Mouse (Mus musculus) ovary, postnatal 36 days (tissue): ENCODE measurements around the gene Gbp8.
"Not testable (repeated sequence)": the region's sequence is repeated elsewhere in the genome, so short reads cannot be mapped to it uniquely, and the experiment has no call there.

Experiments
- DNase-seq: peaks from one replicate; pipeline ENCODE4 v3.0.0; 2022; ENCODE audit warnings: low spot score, mixed read lengths

Gene Gbp8

DNA sequence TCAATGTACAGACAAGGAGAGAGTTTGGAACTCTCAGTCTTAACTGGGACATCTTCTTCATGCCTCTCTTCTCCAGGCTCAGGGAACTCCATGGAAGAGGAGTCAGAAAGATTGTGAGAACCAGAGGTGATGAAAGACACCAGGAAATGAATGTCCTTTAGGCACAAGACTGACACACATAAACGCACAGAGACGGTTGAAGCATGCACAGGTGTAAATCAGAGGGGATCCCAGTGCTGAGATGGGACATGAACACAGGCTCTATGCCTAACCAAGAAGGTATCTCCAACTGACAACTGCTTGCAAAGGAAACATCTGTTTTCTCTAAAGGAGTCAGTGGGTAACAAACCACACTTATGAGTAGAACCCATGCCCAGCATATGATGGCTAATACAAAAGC, 79.1 kb downstream of the Gbp8 start:
- DNase-seq = no peak

DNA sequence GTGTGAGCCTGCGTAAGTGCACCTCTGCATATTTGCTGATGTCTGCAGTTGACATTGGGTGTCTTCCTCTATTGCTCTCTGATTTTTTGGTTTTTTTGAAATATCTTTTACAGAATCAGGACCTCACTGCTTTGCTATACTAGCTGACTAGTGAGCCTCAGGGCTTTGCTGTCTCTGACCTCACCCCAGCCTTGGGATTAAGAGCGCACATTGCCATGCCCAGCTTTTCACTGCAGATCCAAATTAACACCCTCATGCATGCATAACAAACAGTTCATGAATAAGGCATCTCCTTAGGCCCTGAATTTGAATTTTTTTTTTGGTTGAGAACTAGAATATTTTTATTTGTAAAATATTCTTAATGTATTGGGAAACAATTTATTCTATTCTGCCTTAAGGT, 84.1 kb downstream of the Gbp8 start:
- DNase-seq = no peak

DNA sequence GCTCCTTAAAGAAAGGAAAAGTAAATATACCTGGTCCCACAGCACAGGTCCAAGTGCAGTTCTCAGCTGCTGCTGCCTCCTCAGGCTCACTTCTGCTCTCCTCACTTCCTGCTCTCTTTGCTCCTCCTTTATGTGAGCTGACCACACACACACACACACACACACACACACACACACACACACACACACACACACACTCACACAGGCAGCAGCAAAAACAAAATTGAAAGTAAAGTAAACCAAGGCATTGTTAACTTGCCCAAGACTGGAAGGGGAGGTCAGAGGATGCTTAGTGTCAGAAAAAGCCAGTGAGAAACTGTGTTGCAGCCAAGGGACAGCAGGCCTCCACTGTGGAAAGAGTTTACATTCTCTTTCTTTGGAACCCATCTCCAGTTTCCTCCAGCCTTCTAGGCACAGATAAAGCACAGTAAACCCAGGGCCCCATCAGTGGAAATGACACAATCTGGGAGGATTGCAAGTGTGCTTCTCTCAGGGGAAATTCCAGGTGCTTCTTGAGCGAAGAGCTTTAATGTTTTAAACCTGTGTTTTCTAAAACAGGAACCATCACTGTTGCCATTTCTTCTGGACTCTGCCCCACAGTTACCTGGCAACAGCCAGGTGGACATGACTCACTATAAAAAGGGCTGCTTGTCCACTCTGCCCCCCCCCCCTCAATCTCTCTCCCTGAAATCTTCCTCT, 85.7 kb downstream of the Gbp8 start:
- not testable (repeated sequence) for DNase-seq

DNA sequence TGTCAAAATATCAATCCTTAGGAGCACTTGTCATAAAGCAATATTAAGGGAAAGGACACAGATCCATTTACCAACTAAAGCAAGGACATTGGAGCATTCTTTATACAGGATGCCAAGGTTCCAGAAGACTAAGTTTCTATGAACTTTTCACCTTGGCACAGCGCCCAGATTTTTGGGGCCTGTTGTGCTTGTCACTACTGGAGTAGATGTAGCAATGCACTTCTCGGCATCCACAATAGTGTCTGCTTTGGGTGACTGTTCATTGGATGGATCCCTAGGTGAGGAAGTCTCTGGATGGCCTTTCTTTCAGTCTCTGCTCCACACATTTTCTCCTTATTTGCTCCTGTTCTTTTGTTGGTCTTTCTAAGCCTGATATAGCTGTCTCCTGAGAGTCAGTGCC, 107.0 kb downstream of the Gbp8 start:
- DNase-seq = no peak

DNA sequence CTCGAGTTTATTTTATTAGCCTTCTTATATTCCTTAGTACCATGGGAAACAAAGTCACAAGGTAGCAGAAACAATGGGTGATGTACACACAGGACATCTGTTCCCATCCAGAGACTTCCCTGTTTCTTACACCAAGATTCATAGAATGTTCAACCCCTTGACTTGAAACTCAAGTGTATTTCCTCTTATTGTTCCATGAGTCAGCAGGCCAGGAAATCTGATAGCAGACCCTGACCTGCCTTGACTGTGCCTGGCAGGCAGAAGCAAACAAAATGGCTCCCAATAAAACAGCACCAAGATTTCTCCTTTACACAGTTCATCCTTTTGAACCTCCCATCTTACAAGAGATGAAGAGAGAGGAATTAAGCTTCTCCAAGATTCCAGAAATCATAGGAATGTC, 126.8 kb downstream of the Gbp8 start:
- DNase-seq = no peak

DNA sequence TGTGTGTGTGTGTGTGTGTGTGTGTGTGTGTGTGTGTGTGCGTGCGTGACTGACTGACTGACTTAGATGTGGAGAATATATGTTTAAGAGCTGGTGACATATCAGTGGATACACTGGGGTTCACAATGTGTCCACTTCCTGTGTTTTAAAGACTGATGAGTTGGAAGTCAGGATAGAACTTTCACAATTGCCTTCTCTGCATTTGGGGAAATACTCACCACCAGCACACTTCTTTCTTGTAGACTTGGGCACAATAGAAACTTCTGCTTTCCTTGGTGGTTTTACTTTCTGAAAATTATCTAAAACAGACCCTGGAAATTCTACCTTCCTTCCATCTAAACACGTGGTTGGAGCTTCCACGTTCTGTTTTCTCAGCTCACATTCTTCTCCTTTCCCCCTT, 127.8 kb downstream of the Gbp8 start:
- DNase-seq = no peak

DNA sequence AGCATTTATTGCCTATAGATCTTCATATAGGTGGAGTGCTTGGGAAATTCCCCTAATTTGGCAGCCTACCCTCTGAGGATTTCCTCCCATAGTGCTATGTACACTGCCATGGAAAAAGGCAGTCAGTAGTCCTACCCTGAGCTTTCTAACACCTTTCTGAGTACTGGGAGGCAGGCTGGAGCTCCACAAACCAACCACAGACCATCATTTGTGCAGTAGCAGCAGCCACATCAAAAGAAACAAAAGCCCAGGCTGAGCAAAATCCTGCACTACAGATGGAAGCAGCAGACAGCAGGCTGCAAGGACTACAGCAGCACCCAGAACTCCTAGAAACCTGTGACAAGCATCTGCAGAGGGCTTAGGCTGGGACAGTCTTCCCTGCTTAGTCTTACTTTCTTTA, 129.0 kb downstream of the Gbp8 start:
- no peak for DNase-seq

DNA sequence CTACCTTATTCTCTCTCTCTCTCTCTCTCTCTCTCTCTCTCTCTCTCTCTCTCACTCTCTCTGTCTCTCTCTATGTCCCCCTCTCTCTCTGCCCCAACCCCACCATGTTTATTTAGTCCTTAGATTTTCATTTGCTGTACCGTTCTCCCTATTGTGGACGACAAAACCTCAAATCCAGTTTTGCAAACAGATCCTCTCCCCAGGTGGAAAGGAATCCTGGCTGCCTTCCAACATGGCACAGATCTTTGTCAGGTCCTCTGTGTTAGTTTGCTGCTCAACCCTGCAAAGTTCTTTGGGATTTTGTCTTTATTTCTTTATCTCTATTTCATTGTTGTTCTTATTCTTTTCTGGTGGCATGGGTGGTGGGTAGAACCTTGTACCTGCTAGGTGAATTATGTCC, 149.9 kb downstream of the Gbp8 start:
- DNase-seq = no peak

DNA sequence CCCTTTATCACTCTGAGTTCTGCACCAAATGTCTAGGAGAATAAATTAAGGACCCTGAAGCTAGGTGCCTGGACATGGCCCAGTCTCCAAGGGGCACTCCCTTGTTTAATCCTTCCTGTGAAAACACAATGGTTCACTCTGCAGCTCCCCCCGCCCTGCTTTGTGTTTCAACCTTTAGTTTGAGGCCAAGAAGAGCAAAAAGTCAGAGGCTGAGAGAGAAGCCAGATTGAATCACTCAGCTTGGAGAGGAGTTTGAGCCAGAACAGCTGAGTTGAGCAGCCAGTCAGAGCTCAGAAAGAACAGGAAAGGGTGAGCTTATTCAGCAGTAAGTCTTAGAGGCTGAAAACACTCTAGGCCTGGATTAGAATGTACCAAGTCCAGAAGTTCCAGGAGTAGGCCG, 151.3 kb downstream of the Gbp8 start:
- no peak for DNase-seq

DNA sequence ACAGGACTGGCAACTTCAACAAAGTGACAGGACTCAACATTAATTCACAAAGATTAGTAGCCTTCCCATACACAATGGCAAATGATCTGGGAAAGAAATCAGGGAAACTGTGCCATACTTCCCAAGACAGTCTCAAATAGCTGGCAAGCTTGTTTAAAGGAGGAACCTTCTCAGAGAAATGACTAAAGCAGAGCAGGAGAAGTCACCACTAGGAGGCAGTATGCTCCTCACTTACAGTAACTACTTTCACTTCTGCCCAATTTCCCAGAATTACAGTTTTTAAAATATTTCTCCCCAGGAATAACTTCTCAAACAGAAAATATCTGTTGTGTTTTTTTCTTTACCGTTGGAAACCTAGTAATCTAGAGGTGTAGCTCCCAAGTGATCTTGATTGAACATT, 152.6 kb downstream of the Gbp8 start:
- no peak for DNase-seq

DNA sequence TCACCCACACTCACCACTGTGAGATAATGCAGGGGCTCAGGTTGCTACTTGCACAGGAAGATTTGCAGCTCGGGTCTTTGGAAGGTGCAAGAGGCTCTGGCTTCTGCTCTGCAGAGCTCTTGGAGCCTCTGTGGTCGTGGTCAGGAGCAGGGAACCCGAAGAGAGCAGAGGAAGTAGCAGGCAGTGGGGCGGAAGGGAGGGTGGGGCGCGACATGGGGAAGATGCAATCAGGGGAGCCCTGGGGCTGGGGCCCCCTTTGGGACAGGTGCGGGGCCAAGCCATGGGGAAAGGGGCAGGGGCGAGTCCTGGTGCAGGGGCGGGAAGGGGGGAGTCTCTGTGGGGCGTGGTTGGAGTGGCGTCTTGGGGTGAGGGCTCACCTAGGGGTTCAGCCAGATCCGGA, 156.8 kb downstream of the Gbp8 start, which contains the start of gene Abcg3:
TSS of gene Abcg3 (minus strand) at position 184 of the 400 bp plus-strand sequence.
- DNase-seq = no peak

DNA sequence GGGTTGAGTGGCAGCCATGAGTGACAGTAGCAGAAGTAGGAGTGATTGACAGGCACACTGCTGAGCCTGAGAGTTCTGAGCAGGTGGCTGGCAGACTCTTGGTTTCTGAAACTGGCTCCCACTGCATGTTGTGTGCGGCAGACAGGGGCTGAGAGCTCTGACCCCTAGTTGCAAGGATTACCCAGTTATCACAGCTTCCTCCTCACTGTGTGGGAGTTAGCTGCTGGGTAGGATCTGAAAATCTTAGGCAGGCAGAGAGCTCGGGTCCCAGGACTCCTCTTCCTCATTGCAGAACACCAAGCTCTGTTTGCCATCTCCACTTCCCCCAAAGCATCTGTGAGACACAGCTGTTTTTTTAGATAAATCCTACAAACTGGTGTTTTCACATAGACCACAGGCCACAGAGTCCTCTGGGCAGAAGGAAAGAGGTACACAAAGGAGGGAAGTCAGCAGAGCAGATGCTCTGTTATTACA, 160.3 kb downstream of the Gbp8 start:
- no peak for DNase-seq
